Mouse (Mus musculus) lung, postnatal 0 days (tissue): ENCODE measurements around the gene Gemin7. TPM values are rescaled to one million over a fixed set of nuclear protein-coding genes. Genes with fewer than 3 reads are reported as not detected.

Experiments
- ATAC-seq: fragments of 200-750 bp; cut with Nextera tagmentation; 2 replicates; pipeline ENCODE4 v1.8.0; 2017; ENCODE audit warnings: moderate library complexity
- DNase-seq: peaks from one replicate; pipeline ENCODE4 v3.0.0-alpha.2; 2016; ENCODE audit warnings: low spot score
- H3K27ac ChIP-seq: fragments of 300-500 bp; sonication (generic); 2 replicates; pipeline ENCODE4 v1.5.1; 2014; ENCODE audit warnings: antibody characterized with exemption, mild to moderate bottlenecking, low read length, mixed read lengths
- H3K27me3 ChIP-seq: fragments of 300-500 bp; sonication (generic); replicated peaks from 2 replicates; pipeline ENCODE4 v1.6.1; 2014; ENCODE audit warnings: low read length, mixed read lengths; ENCODE audit not compliant: insufficient read depth
- H3K36me3 ChIP-seq: fragments of 300-500 bp; sonication (generic); 2 replicates; pipeline ENCODE4 v1.6.1; 2014; ENCODE audit warnings: low read length, mixed read lengths; ENCODE audit not compliant: insufficient read depth
- H3K4me1 ChIP-seq: fragments of 300-500 bp; sonication (generic); 2 replicates; pipeline ENCODE4 v1.6.1; 2014; ENCODE audit warnings: antibody characterized with exemption, low read depth, low read length, mixed read lengths; ENCODE audit not compliant: insufficient read depth
- H3K4me2 ChIP-seq: fragments of 300-500 bp; sonication (generic); replicated peaks from 2 replicates; pipeline ENCODE4 v1.6.1; 2014; ENCODE audit warnings: low read depth, mild to moderate bottlenecking, low read length, moderate library complexity, mixed read lengths
- H3K4me3 ChIP-seq: fragments of 300-500 bp; sonication (generic); 2 replicates; pipeline ENCODE4 v1.5.1; 2014; ENCODE audit warnings: low read depth, low read length
- H3K9ac ChIP-seq: fragments of 300-500 bp; sonication (generic); replicated peaks from 2 replicates; pipeline ENCODE4 v1.6.1; 2014; ENCODE audit warnings: low read depth, mild to moderate bottlenecking
- H3K9me3 ChIP-seq: fragments of 300-500 bp; sonication (generic); 2 replicates; pipeline ENCODE4 v1.6.1; 2016; ENCODE audit warnings: low read length, mixed read lengths
- CTCF ChIP-seq: IDR thresholded peaks from 2 replicates; pipeline ENCODE4 v1.5.1; 2016; ENCODE audit warnings: antibody characterized with exemption, mild to moderate bottlenecking
- EP300 ChIP-seq: IDR thresholded peaks from 2 replicates; pipeline ENCODE4 v1.6.1; 2016; ENCODE audit warnings: antibody characterized with exemption, mild to moderate bottlenecking, control low read depth
- WGBS: fragments of 180-500 bp; shearing (Covaris S2); extraction: QIAGEN DNeasy Blood & Tissue Kit; methylation state at CpG from one replicate; pipeline ENCODE4 v1.1.7; 2014; 5-methylcytosine and 5-hydroxymethylcytosine counted together
- polyA plus RNA-seq: library from polyadenylated mRNA; unstranded; fragments of >200 nt; fragmentation: Nextera tagmentation; extraction: Ambion mirVana; gene quantifications from 2 replicates; pipeline ENCODE4 v1.2.1, GENCODE M21; 2015

The Gemin7 gene
- polyA plus RNA-seq, 1 experiment from 2014 or later = 163 TPM

GRCm38 (mm10) chr7:19561765-19562642 is 15.4 kb downstream of the Gemin7 start:
- WGBS = 2% methylated on average over 101 of the region's 102 CpGs
- ATAC-seq (peak; percentile 87), DNase-seq (peak; percentile 97)
- peak overlapping the region; percentile 94 for H3K4me2 ChIP-seq
- H3K4me1 ChIP-seq = peaks cover 11% of the 10 kb centered on the region
- peaks cover 8% of the 10 kb centered on the region for H3K36me3 ChIP-seq
- 0 out of 2 replicates have a peak, but pooled peaks have one; percentile 11 for TF ChIP-seq EP300
- TF ChIP-seq CTCF = no peak
- H3K4me3 ChIP-seq = peak overlapping the region; percentile 93
- H3K27me3 ChIP-seq = no peaks in the 10 kb centered on the region
- H3K27ac ChIP-seq = peak overlapping the region; percentile 83
- H3K9ac ChIP-seq = peak overlapping the region; percentile 94
- H3K9me3 ChIP-seq = no peaks in the 10 kb centered on the region

DNA sequence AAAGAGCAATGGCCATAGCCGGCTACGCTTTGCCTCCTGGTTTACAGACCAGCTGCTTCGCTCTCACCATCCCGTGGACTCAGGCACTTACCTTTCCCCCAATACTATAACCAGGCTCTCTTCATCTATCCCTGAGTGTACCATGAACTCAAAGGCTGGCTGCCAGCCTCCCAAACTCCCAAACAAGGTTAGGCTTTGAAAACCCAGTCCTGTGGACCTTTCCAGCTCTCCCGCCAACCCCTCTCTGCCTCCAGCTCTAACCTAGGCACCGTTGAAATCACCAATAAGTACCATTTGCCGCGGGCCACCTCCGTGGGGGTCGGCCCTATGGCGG is 16.0 kb downstream of the Gemin7 start:
- Histone ChIP-seq H3K4me1 (peaks cover 11% of the 10 kb centered on the region), H3K9me3 (no peaks in the 10 kb centered on the region), H3K36me3 (peaks cover 8% of the 10 kb centered on the region), H3K4me2 (peak overlapping the region; percentile 94), H3K9ac (peak overlapping the region; percentile 94), H3K27ac (peak overlapping the region; percentile 83), H3K4me3 (peak overlapping the region; percentile 93), H3K27me3 (no peaks in the 10 kb centered on the region)
- TF ChIP-seq EP300 = no peak
- no peak for TF ChIP-seq CTCF
- DNase-seq = no peak
- ATAC-seq = no peak
- 0% methylated on average over 11 of the region's 11 CpGs for WGBS

DNA sequence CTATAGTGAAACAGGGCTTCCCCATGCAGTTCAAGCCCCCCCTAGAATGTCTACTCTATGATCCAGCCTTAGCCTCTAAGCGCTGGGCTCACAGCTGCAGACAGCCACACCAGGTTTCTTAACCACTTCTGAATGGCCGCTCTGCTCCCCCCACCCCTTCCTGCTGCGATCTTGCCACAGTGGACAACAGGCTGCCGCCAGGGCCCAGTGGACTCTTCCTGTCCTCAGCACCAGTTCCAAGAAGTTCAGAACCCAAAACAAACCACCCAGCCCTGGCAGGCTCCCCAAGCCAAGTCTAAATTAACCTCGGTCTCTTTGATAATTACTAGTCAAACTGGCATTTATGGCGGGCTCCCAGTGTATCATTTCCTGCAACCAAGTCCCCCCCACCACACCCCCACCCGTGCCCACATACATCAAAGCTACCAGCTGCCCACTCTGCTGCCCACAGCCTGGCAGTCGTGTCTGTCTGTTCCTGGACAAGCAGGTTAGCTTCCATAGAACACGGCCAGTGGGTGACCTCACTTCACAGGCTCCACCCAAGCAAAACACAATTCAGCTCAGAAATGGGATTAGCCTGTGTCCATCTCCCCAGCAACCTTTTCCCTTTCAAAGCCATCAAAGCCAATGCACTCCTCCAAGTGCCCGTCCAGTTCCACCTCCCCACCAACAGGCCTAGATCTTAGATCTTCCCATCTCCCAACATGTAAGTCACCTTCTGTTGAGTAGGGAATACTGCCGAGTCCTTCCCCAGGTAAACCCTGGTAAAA is 16.7 kb downstream of the Gemin7 start:
- Histone ChIP-seq H3K4me3 (peak overlapping the region; percentile 93), H3K36me3 (peaks cover 8% of the 10 kb centered on the region), H3K4me1 (peaks cover 11% of the 10 kb centered on the region), H3K4me2 (peak overlapping the region; percentile 94), H3K27me3 (no peaks in the 10 kb centered on the region), H3K9me3 (no peaks in the 10 kb centered on the region), H3K27ac (peak overlapping the region; percentile 83), H3K9ac (peak overlapping the region; percentile 94)
- peak; percentile 52 for DNase-seq
- 9% methylated on average over 11 of the region's 11 CpGs for whole genome bisulfite sequencing
- TF ChIP-seq CTCF (no peak), EP300 (no peak)
- ATAC-seq = no peak

- Histone ChIP-seq H3K9ac (no peak overlapping the region), H3K4me2 (no peak overlapping the region)
- WGBS = 33% methylated on average over 2 of the region's 2 CpGs
These were observed 18.4 kb downstream of the Gemin7 start for GRCm38 (mm10) chr7:19558965-19559364.

DNA sequence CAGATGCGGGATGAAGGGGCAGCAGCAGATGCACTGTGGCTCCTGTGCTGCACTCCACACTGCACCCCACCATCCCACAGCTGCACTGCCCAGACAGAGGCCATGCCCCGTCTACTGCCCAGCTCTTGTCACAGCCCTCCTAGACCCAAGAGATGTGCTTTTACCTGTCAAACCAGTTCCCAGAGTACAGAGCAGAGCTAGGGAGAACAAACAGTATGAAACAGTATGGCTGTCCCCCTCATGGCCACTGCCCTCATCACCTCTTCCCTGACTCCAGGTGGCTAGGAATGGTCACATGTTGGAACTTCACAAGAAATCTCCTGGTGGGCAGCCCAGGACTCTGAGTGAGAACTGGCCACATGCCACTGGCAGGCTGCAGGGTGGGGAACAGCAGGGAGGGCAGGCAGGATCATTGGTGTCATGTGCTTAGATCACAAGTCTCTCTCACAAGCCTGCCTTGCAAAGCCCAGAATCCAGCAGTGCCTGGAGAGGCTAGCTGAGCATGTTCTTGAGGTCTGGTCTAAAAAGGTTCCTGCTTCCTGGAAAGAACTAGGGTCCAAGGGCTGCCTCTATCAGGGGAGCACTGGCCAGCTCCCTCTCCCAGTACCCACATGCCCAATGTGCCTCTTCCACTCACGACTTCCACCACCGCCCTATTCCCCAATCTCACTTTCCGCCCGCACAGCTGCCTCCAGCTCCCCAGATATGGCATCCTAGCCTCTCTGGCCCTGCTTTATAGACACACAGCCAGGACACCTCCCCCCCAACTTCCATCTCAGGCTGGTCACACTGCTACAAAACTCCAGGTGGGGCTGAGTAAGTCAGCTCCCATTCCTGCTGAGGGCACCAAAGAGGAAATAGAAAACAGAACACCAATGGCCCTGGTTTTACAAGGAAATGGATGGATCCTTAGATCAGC is 19.2 kb downstream of the Gemin7 start:
- H3K36me3 ChIP-seq = no peaks in the 10 kb centered on the region
- no peaks in the 10 kb centered on the region for H3K9me3 ChIP-seq
- H3K4me2 ChIP-seq = no peak overlapping the region
- DNase-seq (peak; percentile 70), ATAC-seq (peak; percentile 65)
- 76% methylated on average over 6 of the region's 6 CpGs for WGBS
- TF ChIP-seq CTCF = no peak
- no peak for TF ChIP-seq EP300
- H3K27me3 ChIP-seq = no peaks in the 10 kb centered on the region
- peaks cover 11% of the 10 kb centered on the region for H3K4me1 ChIP-seq
- no peak overlapping the region for H3K4me3 ChIP-seq
- H3K9ac ChIP-seq = no peak overlapping the region
- peak overlapping the region; percentile 4 for H3K27ac ChIP-seq

More at GRCm38 (mm10) chr7:19558965-19559364, 18.4 kb downstream of the Gemin7 start:
- no peaks in the 10 kb centered on the region for H3K27me3 ChIP-seq
- H3K9me3 ChIP-seq = no peaks in the 10 kb centered on the region
- peak overlapping the region; percentile 4; the same call in 1 of the 2 replicates for H3K27ac ChIP-seq
- TF ChIP-seq CTCF (peak; percentile 65), EP300 (no peak)
- H3K4me1 ChIP-seq = peaks cover 11% of the 10 kb centered on the region
- no peak for ATAC-seq
- H3K36me3 ChIP-seq = no peaks in the 10 kb centered on the region
- DNase-seq = no peak
- H3K4me3 ChIP-seq = no peak overlapping the region
